Mouse (Mus musculus) embryo, embryonic 10 days (tissue): Measurements from ENCODE around the gene Parp8.

Source experiments
- DNase-seq: peaks from one replicate; pipeline ENCODE4 v3.0.0-alpha.2; 2015; ENCODE audit warnings: low spot score

The Parp8 gene

DNA sequence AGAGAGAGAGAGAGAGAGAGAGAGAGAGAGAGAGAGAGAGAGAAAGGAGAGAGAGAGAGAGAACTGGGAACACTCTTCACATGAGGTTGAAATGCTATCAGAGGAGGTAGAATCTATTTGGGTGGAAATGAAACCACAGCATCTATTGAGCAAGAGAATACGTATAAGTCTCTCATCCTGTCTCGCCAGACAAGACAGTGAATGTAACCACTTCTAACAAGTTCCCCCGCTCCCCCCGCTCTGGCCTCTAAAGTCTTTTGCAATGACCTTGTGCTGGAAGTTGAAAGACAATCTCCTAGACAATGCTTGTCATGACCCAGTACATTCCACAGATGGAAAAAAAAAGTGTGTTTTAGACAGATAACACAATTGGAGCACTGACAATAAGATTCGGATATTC lies 181.4 kb downstream of the Parp8 start:
- no peak for DNase-seq

DNA sequence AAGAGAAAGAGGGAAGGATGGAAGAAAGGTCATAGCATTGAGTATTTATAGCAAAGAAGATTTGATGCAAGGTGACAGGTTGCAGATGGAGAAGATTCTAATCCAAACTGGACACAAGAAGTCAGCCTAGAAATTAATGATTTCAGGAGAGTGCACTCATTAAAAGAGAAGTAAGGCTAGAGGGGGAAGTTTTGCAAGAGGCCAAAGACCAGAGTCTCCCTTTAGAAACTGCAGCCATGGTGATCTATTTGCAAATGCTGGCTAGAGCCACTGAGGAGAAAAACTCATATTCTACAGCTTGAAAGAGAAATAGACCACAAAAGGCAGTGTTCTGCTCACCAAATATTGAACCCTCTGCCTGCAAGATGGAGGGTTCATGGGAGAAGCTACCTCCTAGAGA lies 194.4 kb downstream of the Parp8 start:
- no peak for DNase-seq

GRCm38 (mm10) chr13:116829015-116829414 lies 196.3 kb downstream of the Parp8 start:
- no peak for DNase-seq

DNA sequence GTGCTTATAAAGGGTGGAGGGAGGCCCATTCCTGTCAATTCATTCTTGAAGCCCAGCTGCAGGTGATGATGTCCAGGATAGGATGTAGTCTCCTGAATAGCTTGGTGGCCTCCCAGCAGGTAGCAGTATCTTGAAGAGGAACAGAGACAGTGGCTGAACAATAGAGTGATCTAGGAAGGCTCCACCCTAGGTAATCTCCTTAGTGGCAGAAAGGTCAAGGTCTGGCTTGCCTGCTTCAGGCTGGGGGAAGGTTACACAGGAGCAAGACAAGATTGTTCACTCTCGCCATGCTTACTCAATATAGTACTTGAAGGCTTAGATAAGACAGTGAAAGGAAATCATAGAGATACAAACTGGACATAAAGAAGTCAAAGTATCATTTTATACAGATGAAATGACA lies 213.9 kb downstream of the Parp8 start:
- DNase-seq = no peak
